9 mouse cellular contexts compared by ENCODE assay signal in the genomic region with DNA sequence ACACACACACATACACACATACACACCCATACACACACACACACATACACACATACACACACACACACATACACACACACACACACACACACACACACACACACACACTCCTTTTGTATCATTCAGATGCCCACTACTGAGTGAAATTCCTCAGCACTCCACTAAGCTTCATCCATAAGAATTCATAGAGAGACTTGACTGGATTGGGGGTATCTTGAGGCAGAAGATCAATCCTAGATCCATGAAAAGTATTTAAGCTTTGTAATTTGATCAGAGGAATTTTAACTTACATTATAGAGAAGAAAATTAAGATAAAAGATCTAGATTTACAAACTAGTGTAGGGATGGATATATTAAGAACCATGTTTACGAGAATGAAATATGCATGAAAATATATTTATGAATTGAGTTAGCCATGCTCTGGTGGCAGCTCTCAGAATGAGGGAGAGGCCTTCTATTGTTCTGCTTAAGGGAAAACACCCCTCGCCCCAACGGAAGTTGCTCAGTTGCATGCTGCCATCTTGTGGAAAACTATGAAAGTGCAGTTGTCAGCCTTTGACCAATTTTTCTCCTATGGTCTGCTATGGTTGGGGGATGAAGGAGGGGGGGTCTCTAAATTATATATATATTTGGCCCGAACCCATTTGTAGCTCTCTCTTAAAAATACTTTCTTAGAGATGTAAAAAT.
A peak's percentile ranks its signal among the peaks of the same experiment; 100 is the strongest.
DNase-seq lines count a peak whose midpoint lies in the region; ATAC-seq and TF ChIP-seq lines count a peak whose summit lies in the region.
"Had no signal": no experiment of that assay in that cellular context is flagged by ENCODE, and none has a peak within 500 bp of the region (broad histone marks: within the 10 kb centered on the region; RNA-seq: fewer than 3 reads in every experiment).

No protein-coding gene starts in this region.

- no peak overlapping the region for H3K4me3 ChIP-seq in embryonic facial prominence, embryonic 12.5 days
- no peak overlapping the region for H3K4me3 ChIP-seq in heart, embryonic 12.5 days
- H3K4me3 ChIP-seq in kidney, embryonic 16.5 days (ENCODE audit: low read length): no peak overlapping the region
- no peak overlapping the region for H3K4me3 ChIP-seq in neural tube, embryonic 15.5 days (replicated peaks)
- no peak overlapping the region for H3K4me3 ChIP-seq in thymus, adult 2 months (ENCODE audit: control insufficient read depth, insufficient read depth, low read length)
- H3K4me3 ChIP-seq: heart, embryonic 13.5 days had no signal

- ATAC-seq in embryonic facial prominence, embryonic 12.5 days (ENCODE audit: insufficient number of reproducible peaks, insufficient read depth, low FRiP score, low TSS enrichment): peak; percentile 75; the same call in 1 of the 2 replicates
- peak; percentile 45; the same call in 1 of the 2 replicates for ATAC-seq in heart, embryonic 12.5 days (ENCODE audit: insufficient number of reproducible peaks, low FRiP score)
- peak; percentile 83 for ATAC-seq in kidney, embryonic 16.5 days (ENCODE audit: low FRiP score, low TSS enrichment)
- peak; percentile 88 for ATAC-seq in neural tube, embryonic 15.5 days (ENCODE audit: low FRiP score)

- H3K36me3 ChIP-seq in embryonic facial prominence, embryonic 12.5 days: no peaks in the 10 kb centered on the region
- H3K36me3 ChIP-seq in heart, embryonic 12.5 days: no peaks in the 10 kb centered on the region
- H3K36me3 ChIP-seq in kidney, embryonic 16.5 days (ENCODE audit: insufficient read depth, low read length): 0 out of 2 replicates have a peak, but pooled peaks cover 4% of the 10 kb centered on the region
- H3K36me3 ChIP-seq in neural tube, embryonic 15.5 days: no peaks in the 10 kb centered on the region
- no peaks in the 10 kb centered on the region for H3K36me3 ChIP-seq in thymus, adult 2 months (ENCODE audit: control insufficient read depth, insufficient read depth, low read length)

- no peaks in the 10 kb centered on the region for H3K27me3 ChIP-seq in embryonic facial prominence, embryonic 12.5 days
- no peaks in the 10 kb centered on the region for H3K27me3 ChIP-seq in heart, embryonic 12.5 days (replicated peaks)
- H3K27me3 ChIP-seq in kidney, embryonic 16.5 days (ENCODE audit: insufficient read depth, low read length): no peaks in the 10 kb centered on the region
- no peaks in the 10 kb centered on the region for H3K27me3 ChIP-seq in neural tube, embryonic 15.5 days (replicated peaks)
- H3K27me3 ChIP-seq in thymus, adult 2 months (ENCODE audit: control insufficient read depth, insufficient read depth, low read length): no peaks in the 10 kb centered on the region
- H3K27me3 ChIP-seq: heart, embryonic 13.5 days had no signal

- TF ChIP-seq CTCF in thymus, adult 2 months (IDR thresholded peaks at IDR 0.05; ENCODE audit: borderline replicate concordance, control insufficient read depth, extremely low read depth, insufficient read depth, low read length, poor library complexity): no peak

- H3K4me1 ChIP-seq in embryonic facial prominence, embryonic 12.5 days: 0 out of 2 replicates have a peak, but pooled peaks cover 3% of the 10 kb centered on the region
- H3K4me1 ChIP-seq in heart, embryonic 12.5 days (replicated peaks): no peaks in the 10 kb centered on the region
- H3K4me1 ChIP-seq in kidney, embryonic 16.5 days (ENCODE audit: insufficient read depth, low read length): no peaks in the 10 kb centered on the region
- H3K4me1 ChIP-seq in neural tube, embryonic 15.5 days: 0 out of 2 replicates have a peak, but pooled peaks cover 2% of the 10 kb centered on the region
- H3K4me1 ChIP-seq in thymus, adult 2 months (replicated peaks; ENCODE audit: control insufficient read depth, insufficient read depth, low read length): no peaks in the 10 kb centered on the region
- H3K4me1 ChIP-seq: heart, embryonic 13.5 days had no signal

- 2% methylated on average over 4 of the region's 4 CpGs for WGBS in embryonic facial prominence, embryonic 12.5 days
- WGBS in heart, embryonic 12.5 days: 3% methylated on average over 4 of the region's 4 CpGs
- 4% methylated on average over 4 of the region's 4 CpGs for WGBS in kidney, embryonic 16.5 days
- WGBS in neural tube, embryonic 15.5 days: 3% methylated on average over 4 of the region's 4 CpGs
- WGBS in thymus, adult 2 months: 17% methylated on average over 4 of the region's 4 CpGs

- no peak for TF ChIP-seq POLR2A in thymus, adult 2 months (IDR thresholded peaks at IDR 0.05; ENCODE audit: control insufficient read depth, extremely low read depth, insufficient read depth, low read length, poor library complexity)

- no peak overlapping the region for H3K4me2 ChIP-seq in embryonic facial prominence, embryonic 12.5 days (replicated peaks)
- no peak overlapping the region for H3K4me2 ChIP-seq in heart, embryonic 12.5 days
- no peak overlapping the region for H3K4me2 ChIP-seq in kidney, embryonic 16.5 days (replicated peaks; ENCODE audit: low read depth, low read length)
- H3K4me2 ChIP-seq in neural tube, embryonic 15.5 days: no peak overlapping the region
- H3K4me2 ChIP-seq: heart, embryonic 13.5 days had no signal

- no peaks in the 10 kb centered on the region for H3K9me3 ChIP-seq in embryonic facial prominence, embryonic 12.5 days
- H3K9me3 ChIP-seq in heart, embryonic 12.5 days (replicated peaks): no peaks in the 10 kb centered on the region
- no peaks in the 10 kb centered on the region for H3K9me3 ChIP-seq in kidney, embryonic 16.5 days (ENCODE audit: low read length)
- no peaks in the 10 kb centered on the region for H3K9me3 ChIP-seq in neural tube, embryonic 15.5 days (replicated peaks)
- H3K9me3 ChIP-seq: heart, embryonic 13.5 days had no signal

- no peak overlapping the region for H3K9ac ChIP-seq in embryonic facial prominence, embryonic 12.5 days
- no peak overlapping the region for H3K9ac ChIP-seq in heart, embryonic 12.5 days
- no peak overlapping the region for H3K9ac ChIP-seq in kidney, embryonic 16.5 days (replicated peaks; ENCODE audit: low read length)
- no peak overlapping the region for H3K9ac ChIP-seq in neural tube, embryonic 15.5 days (replicated peaks)
- H3K9ac ChIP-seq: heart, embryonic 13.5 days had no signal

- no peak overlapping the region for H3K27ac ChIP-seq in embryonic facial prominence, embryonic 12.5 days
- H3K27ac ChIP-seq in heart, embryonic 12.5 days (ENCODE audit: poor library complexity, severe bottlenecking): no peak overlapping the region
- H3K27ac ChIP-seq in kidney, embryonic 16.5 days (ENCODE audit: low read length): no peak overlapping the region
- no peak overlapping the region for H3K27ac ChIP-seq in neural tube, embryonic 15.5 days (replicated peaks)
- H3K27ac ChIP-seq in thymus, adult 2 months (ENCODE audit: control insufficient read depth, insufficient read depth, low read length): no peak overlapping the region
- H3K27ac ChIP-seq: heart, embryonic 13.5 days had no signal

- DNase-seq in CD8-positive naive resting alpha-beta T cell, adult 2 months (ENCODE audit: low read depth in 2 of 2, low spot score in 2 of 2): peak; percentile 34 to 54
- DNase-seq in adrenal gland, postnatal 10 days: peak; percentile 76
- DNase-seq in lung, adult 18-20 months: peak; percentile 42 to 43
- DNase-seq in thymus, adult 2 months: peak; percentile 74
